Mouse (Mus musculus) 3T3-L1 (cell line): ENCODE results near the gene Vsig2.
A peak's percentile ranks its signal among the peaks of the same experiment; 100 is the strongest.

ENCODE experiments used
- DNase-seq: peaks from one replicate; pipeline ENCODE4 v3.0.0-alpha.2; 2015; ENCODE audit warnings: low read depth, low spot score

Vsig2 gene

GRCm38 (mm10) chr9:37560617-37561016, 21.6 kb downstream of the Vsig2 start:
- no peak for DNase-seq

GRCm38 (mm10) chr9:37563805-37564204, 24.8 kb downstream of the Vsig2 start:
- DNase-seq: no peak

GRCm38 (mm10) chr9:37567019-37567418, 28.0 kb downstream of the Vsig2 start:
- DNase-seq: no peak

GRCm38 (mm10) chr9:37567454-37567853, 28.4 kb downstream of the Vsig2 start:
- no peak for DNase-seq

- no peak for DNase-seq
Measured at GRCm38 (mm10) chr9:37567892-37568604, 29.0 kb downstream of the Vsig2 start.

- no peak for DNase-seq
Measured at GRCm38 (mm10) chr9:37568605-37569214, 29.7 kb downstream of the Vsig2 start.

GRCm38 (mm10) chr9:37569231-37569835, 30.3 kb downstream of the Vsig2 start:
- no peak for DNase-seq

GRCm38 (mm10) chr9:37572204-37572876, 33.3 kb downstream of the Vsig2 start:
- no peak for DNase-seq

- peak; percentile 70 for DNase-seq
Measured at GRCm38 (mm10) chr9:37576436-37576930, 37.4 kb downstream of the Vsig2 start.

GRCm38 (mm10) chr9:37583594-37583993, 44.5 kb downstream of the Vsig2 start:
- DNase-seq: no peak

- no peak for DNase-seq
Measured at GRCm38 (mm10) chr9:37586718-37587117, 47.7 kb downstream of the Vsig2 start.

GRCm38 (mm10) chr9:37590381-37590780, 51.3 kb downstream of the Vsig2 start:
- DNase-seq: no peak

- no peak for DNase-seq
Measured at GRCm38 (mm10) chr9:37592025-37592424, 53.0 kb downstream of the Vsig2 start.

- no peak for DNase-seq
Measured at GRCm38 (mm10) chr9:37592633-37593032, 53.6 kb downstream of the Vsig2 start.

- no peak for DNase-seq
Measured at GRCm38 (mm10) chr9:37593690-37594089, 54.6 kb downstream of the Vsig2 start.
